Mouse (Mus musculus) liver, postnatal 0 days (tissue): ENCODE results near the gene Sdad1.

Experiments used
- CTCF ChIP-seq: sonication (generic); IDR thresholded peaks from 2 replicates; pipeline ENCODE4 v1.5.1; 2016; ENCODE audit warnings: antibody characterized with exemption, low read depth
- EP300 ChIP-seq: IDR thresholded peaks from 2 replicates; pipeline ENCODE4 v1.6.1; 2016; ENCODE audit warnings: antibody characterized with exemption, low read depth, mild to moderate bottlenecking

DNA sequence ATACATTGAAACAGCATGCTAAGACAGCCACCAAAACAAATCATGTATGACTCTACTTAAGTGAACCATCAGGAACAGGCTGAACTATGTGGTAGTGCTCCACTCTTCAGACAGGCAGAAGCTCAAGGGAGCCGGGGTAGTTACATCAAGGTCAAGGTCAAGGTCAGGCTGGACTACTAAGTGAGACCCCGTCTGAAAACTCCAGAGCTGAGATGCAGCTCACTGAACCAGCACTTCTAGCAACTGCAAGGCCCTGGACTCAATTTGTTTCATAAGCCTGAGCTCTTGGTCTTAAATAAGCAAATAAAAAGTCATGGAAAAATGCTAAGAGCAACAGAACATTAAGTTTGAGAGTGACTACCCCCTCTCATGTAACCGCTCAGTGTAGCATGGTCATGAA is 6.0 kb downstream of the Sdad1 start:
- TF ChIP-seq CTCF (no peak), EP300 (no peak)
